Mouse (Mus musculus) forebrain, embryonic 16.5 days (tissue): ENCODE measurements around the gene Marf1. TPM values are rescaled to one million over a fixed set of nuclear protein-coding genes. Genes with fewer than 3 reads are reported as not detected.

ENCODE experiments used
- ATAC-seq: fragments of 200-750 bp; cut with Nextera tagmentation; 2 replicates; pipeline ENCODE4 v1.8.0; 2017; ENCODE audit warnings: mild to moderate bottlenecking, moderate library complexity
- H3K27ac ChIP-seq: fragments of 300-500 bp; sonication (generic); 2 replicates; pipeline ENCODE4 v1.5.1; 2014; ENCODE audit warnings: low read length, control low read depth
- H3K27me3 ChIP-seq: fragments of 300-500 bp; sonication (generic); replicated peaks from 2 replicates; pipeline ENCODE4 v1.6.1; 2014; ENCODE audit warnings: low read length; ENCODE audit not compliant: control insufficient read depth, insufficient read depth
- H3K36me3 ChIP-seq: fragments of 300-500 bp; sonication (generic); 2 replicates; pipeline ENCODE4 v1.6.1; 2014; ENCODE audit not compliant: control insufficient read depth, insufficient read depth
- H3K4me1 ChIP-seq: fragments of 300-500 bp; sonication (generic); replicated peaks from 2 replicates; pipeline ENCODE4 v1.6.1; 2014; ENCODE audit warnings: low read length; ENCODE audit not compliant: control insufficient read depth, insufficient read depth
- H3K4me2 ChIP-seq: fragments of 300-500 bp; sonication (generic); 2 replicates; pipeline ENCODE4 v1.6.1; 2014; ENCODE audit warnings: mild to moderate bottlenecking, low read length, control low read depth
- H3K4me3 ChIP-seq: fragments of 300-500 bp; sonication (generic); replicated peaks from 2 replicates; pipeline ENCODE4 v1.5.1; 2014; ENCODE audit warnings: mild to moderate bottlenecking, low read length, control low read depth
- H3K9ac ChIP-seq: fragments of 300-500 bp; sonication (generic); replicated peaks from 2 replicates; pipeline ENCODE4 v1.6.1; 2014; ENCODE audit warnings: low read depth, low read length, control low read depth
- H3K9me3 ChIP-seq: fragments of 300-500 bp; sonication (generic); 2 replicates; pipeline ENCODE4 v1.6.1; 2016; ENCODE audit warnings: low read length; ENCODE audit not compliant: control insufficient read depth
- WGBS: fragments of 180-500 bp; shearing (Covaris S2); extraction: QIAGEN DNeasy Blood & Tissue Kit; methylation state at CpG from one replicate; pipeline ENCODE4 v1.1.7; 2014; 5-methylcytosine and 5-hydroxymethylcytosine counted together
- polyA plus RNA-seq: library from polyadenylated mRNA; unstranded; fragments of >200 nt; fragmentation: Nextera tagmentation; extraction: Ambion mirVana; gene quantifications from 2 replicates; pipeline ENCODE4 v1.2.1, GENCODE M21; 2015

The Marf1 gene
- polyA plus RNA-seq, 1 experiment from 2014 or later: 21.9 TPM

DNA sequence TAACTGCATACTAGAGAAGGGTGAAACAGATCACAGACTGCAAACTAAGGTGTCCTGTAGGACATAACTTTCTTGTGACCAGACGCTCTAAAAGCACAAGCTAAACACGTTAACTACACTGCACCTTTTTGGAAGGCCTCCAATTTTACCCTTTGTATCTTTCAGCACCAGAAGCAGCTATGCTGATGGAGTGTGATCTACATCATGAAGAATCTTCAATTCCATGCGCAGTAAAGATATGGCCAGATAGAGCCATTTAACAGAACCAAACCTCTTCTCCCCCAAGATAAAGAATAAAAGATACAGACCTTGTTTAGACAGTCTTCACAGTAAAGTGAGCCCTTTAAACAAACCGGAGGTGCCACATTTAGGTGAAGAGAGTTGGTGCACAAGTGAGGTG lies 11.4 kb downstream of the Marf1 start:
- WGBS: 91% methylated on average over 4 of the region's 4 CpGs
- no peak overlapping the region for H3K4me3 ChIP-seq
- no peak overlapping the region for H3K27ac ChIP-seq
- H3K36me3 ChIP-seq: peaks cover 14% of the 10 kb centered on the region
- ATAC-seq: no peak
- no peaks in the 10 kb centered on the region for H3K27me3 ChIP-seq
- H3K4me2 ChIP-seq: no peak overlapping the region
- H3K9ac ChIP-seq: no peak overlapping the region
- no peaks in the 10 kb centered on the region for H3K9me3 ChIP-seq
- no peaks in the 10 kb centered on the region for H3K4me1 ChIP-seq

DNA sequence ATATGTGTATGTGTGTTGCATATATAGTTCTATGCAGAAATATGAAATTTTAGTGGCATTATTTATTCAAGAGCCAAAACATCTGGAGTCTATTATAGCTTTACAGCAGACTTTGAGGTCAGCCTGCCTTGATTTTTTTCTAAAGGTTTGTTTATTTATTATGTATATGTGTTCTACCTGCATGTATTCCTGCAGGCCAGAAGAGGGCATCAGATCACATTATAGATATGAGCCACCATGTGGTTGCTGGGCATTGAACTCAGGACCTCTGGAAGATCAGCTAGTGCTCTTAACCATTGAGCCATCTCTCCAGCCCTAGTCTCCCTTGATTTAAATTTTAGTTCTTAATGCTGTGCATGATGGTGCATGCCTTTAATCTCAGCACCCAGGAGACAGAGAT lies 15.4 kb downstream of the Marf1 start:
- H3K9me3 ChIP-seq: no peaks in the 10 kb centered on the region
- H3K4me1 ChIP-seq: no peaks in the 10 kb centered on the region
- no peak overlapping the region for H3K4me2 ChIP-seq
- no peak for ATAC-seq
- no peaks in the 10 kb centered on the region for H3K27me3 ChIP-seq
- H3K9ac ChIP-seq: no peak overlapping the region
- H3K36me3 ChIP-seq: peaks cover 35% of the 10 kb centered on the region
- no peak overlapping the region for H3K27ac ChIP-seq
- H3K4me3 ChIP-seq: no peak overlapping the region

DNA sequence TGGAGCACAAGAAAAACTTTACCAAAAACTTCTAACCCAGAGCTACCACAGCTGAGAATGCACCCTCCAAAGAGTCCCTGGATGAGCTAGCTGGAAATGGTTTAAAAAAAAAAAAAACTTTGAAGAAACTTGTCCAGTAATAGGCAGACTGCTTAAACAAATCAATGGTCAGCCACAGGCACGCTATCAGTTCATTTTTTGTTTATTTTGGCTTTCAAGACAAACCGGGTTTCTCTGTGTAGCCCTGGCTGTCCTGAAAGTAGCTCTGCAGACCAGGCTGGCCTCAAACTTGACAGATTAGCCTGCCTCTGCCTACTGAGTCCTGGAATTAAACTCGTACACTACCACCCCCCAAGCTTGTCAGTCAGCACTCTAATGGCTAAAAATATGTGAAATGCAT lies 19.9 kb downstream of the Marf1 start:
- no peak for ATAC-seq
- Histone ChIP-seq H3K9ac (no peak overlapping the region), H3K4me3 (no peak overlapping the region), H3K36me3 (peaks cover 52% of the 10 kb centered on the region), H3K27ac (no peak overlapping the region), H3K9me3 (no peaks in the 10 kb centered on the region), H3K4me1 (no peaks in the 10 kb centered on the region), H3K4me2 (no peak overlapping the region), H3K27me3 (no peaks in the 10 kb centered on the region)
- 94% methylated on average over 3 of the region's 3 CpGs for WGBS

DNA sequence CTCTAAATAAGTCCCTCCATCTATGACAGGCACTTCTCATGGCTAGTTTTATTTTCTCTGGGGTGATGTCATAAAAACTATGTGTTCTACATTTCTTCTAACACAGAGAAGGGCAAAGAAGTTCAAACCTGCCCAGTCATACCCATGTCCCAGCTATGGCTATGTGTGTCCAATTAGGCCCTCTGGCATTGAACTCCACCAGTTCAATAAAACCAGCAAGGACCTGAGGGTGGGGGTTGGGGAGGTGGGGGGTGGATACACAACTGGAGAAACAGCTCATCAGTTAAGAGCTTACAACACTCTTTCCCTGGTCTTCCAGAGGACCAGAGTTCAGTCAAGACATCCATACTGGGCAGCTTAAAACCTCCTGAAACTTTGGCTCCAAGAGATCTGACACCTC lies 24.0 kb downstream of the Marf1 start:
- H3K9me3 ChIP-seq: no peaks in the 10 kb centered on the region
- no peak overlapping the region for H3K4me2 ChIP-seq
- H3K27ac ChIP-seq: no peak overlapping the region
- H3K36me3 ChIP-seq: peaks cover 39% of the 10 kb centered on the region
- no peak overlapping the region for H3K9ac ChIP-seq
- no peaks in the 10 kb centered on the region for H3K27me3 ChIP-seq
- H3K4me3 ChIP-seq: no peak overlapping the region
- H3K4me1 ChIP-seq: no peaks in the 10 kb centered on the region
- ATAC-seq: no peak

DNA sequence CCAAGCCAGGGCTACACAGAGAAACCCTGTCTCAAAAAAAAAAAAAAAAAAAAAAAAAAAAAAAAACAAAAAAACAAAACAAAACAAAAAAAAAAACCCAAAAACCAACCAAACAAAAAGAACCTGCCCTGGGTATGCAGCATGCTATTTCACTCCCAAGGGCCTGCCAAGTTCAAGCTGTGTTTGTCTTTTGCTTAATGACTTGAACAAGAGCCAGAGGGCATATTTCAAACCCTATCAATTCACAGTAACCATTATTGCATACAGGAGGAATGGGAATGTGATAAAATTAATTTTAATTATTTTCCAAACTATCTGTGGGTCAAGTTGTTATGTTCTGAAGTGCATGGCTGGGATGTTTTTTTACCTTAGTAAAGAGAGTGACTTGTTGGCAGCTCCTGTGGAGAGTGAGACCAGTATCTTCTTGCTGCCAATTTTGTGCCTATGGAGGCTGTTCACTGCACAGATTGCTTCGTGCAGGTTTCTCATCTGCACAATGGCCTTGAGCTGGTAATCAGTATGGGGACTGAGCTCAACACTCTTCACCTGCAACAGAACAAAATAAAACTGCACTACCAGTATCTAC lies 25.1 kb downstream of the Marf1 start:
- ATAC-seq: no peak
- H3K4me2 ChIP-seq: no peak overlapping the region
- no peak overlapping the region for H3K9ac ChIP-seq
- no peak overlapping the region for H3K27ac ChIP-seq
- no peak overlapping the region for H3K4me3 ChIP-seq
- H3K4me1 ChIP-seq: no peaks in the 10 kb centered on the region
- 78% methylated on average over 1 of the region's 1 CpGs for WGBS
- no peaks in the 10 kb centered on the region for H3K27me3 ChIP-seq
- H3K9me3 ChIP-seq: no peaks in the 10 kb centered on the region
- H3K36me3 ChIP-seq: peaks cover 36% of the 10 kb centered on the region

DNA sequence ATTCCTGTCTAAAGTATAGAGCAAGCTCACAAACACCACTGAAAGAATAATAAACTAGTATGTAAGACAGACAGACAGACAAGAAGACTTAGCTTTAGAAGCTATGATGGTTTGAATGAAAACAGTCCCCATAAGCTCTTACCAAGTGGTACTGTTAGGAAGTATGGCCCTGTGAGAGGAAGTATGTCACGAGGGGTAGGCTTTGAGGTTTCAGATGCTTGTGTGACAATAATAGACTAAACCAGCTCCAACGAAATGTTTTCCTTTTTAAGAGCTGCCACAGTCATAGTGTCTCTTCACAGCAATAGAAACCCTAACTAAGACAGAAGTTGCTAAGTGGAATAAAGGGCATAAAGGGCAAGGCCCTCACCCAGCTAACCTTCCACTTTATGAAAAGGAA lies 28.1 kb downstream of the Marf1 start:
- Histone ChIP-seq H3K9ac (no peak overlapping the region), H3K27me3 (no peaks in the 10 kb centered on the region), H3K4me1 (no peaks in the 10 kb centered on the region), H3K9me3 (no peaks in the 10 kb centered on the region), H3K36me3 (peaks cover 42% of the 10 kb centered on the region), H3K4me2 (no peak overlapping the region), H3K4me3 (no peak overlapping the region), H3K27ac (no peak overlapping the region)
- ATAC-seq: no peak
- 87% methylated on average over 2 of the region's 2 CpGs for WGBS

DNA sequence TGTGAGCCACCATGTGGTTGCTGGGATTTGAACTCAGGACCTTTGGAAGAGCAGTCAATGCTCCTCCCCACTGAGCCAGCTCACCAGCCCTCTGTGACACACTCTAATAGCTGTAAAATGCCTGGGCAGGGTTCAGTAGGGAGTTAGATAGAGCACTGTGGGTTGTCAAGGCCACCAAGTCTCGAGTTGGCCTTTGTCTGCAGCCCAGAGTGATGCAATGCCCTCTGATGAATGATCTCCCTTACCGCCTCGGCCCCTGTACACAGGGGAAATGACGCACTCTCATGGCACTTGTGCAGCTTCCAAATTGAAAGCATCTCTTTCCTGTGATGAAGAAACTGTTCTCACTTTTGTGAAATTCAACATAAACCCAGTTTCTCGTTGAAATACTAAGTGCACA lies 31.3 kb downstream of the Marf1 start:
- Histone ChIP-seq H3K36me3 (peaks cover 50% of the 10 kb centered on the region), H3K4me2 (no peak overlapping the region), H3K4me1 (no peaks in the 10 kb centered on the region), H3K9ac (no peak overlapping the region), H3K27me3 (no peaks in the 10 kb centered on the region), H3K9me3 (no peaks in the 10 kb centered on the region), H3K4me3 (no peak overlapping the region), H3K27ac (no peak overlapping the region)
- ATAC-seq: no peak
- 85% methylated on average over 5 of the region's 5 CpGs for WGBS

DNA sequence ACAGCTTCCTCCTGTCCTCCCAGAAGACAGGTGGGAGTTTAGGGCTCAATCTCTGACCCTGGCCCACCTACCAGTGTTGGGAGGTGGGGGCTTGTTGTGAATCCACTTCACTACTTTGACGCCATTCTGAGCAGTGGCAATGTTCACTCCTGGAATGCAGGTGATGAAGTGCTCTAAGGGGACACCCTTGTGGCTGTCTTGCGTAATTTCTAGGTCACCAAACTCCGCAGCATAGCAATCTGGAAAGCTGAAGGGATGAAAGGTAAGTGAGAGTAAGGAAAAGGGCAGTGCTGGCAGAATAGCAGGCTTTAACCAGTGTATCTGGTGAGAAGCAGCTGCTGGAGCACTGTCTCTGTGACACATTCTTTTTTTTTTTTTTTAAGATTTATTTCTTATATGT lies 31.8 kb downstream of the Marf1 start:
- peaks cover 46% of the 10 kb centered on the region for H3K36me3 ChIP-seq

DNA sequence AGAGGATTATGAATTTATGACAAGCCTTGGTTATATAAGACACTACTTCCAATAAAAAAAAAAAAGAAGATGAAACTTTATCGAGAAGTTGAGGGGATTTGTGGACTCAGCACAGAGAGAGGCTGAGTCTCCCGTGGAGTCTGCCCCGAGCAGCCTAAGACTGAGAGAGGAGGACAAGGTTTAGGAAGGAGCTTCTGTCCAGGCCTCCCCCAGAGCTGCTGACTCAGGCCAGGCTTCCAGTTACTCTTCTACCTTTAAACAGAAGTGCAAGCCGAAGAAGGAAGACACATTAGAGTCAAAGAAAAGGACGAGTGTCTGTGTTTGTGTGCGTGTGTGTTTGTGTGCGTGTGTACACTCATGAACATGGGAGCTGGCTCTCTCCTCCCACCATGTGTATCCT lies 32.4 kb downstream of the Marf1 start:
- H3K27ac ChIP-seq: no peak overlapping the region
- no peak for ATAC-seq
- peaks cover 50% of the 10 kb centered on the region for H3K36me3 ChIP-seq
- no peak overlapping the region for H3K4me3 ChIP-seq
- no peaks in the 10 kb centered on the region for H3K4me1 ChIP-seq
- WGBS: 96% methylated on average over 7 of the region's 7 CpGs
- no peaks in the 10 kb centered on the region for H3K27me3 ChIP-seq
- H3K9ac ChIP-seq: no peak overlapping the region
- H3K4me2 ChIP-seq: no peak overlapping the region
- no peaks in the 10 kb centered on the region for H3K9me3 ChIP-seq

More for the DNA sequence above, 31.8 kb downstream of the Marf1 start:
- WGBS: 85% methylated on average over 3 of the region's 3 CpGs
- no peak for ATAC-seq
- Histone ChIP-seq H3K9ac (no peak overlapping the region), H3K4me3 (no peak overlapping the region), H3K4me2 (no peak overlapping the region), H3K4me1 (no peaks in the 10 kb centered on the region), H3K27ac (no peak overlapping the region), H3K27me3 (no peaks in the 10 kb centered on the region), H3K9me3 (no peaks in the 10 kb centered on the region)

DNA sequence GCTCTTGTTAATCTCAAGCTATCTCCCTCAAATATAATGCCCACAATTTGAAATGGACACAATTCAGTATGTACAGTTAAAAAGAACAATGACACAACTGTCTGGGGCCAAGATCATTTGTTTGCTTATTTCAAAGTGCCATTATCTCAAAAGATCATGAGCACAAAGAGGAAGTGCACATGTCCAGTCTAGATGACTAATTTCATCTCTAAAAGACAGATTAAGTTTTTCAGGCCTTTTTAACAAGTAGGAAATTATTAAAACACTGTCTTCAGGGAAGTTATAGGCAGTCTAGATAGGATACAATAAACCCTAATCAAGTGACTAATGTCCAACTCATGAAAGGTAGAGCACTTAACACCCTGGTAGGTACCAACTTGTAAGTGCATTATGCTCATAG lies 34.2 kb downstream of the Marf1 start:
- H3K4me2 ChIP-seq: no peak overlapping the region
- H3K27me3 ChIP-seq: no peaks in the 10 kb centered on the region
- peaks cover 58% of the 10 kb centered on the region for H3K36me3 ChIP-seq
- H3K9me3 ChIP-seq: no peaks in the 10 kb centered on the region
- no peak overlapping the region for H3K9ac ChIP-seq
- no peak overlapping the region for H3K27ac ChIP-seq
- no peak overlapping the region for H3K4me3 ChIP-seq
- no peaks in the 10 kb centered on the region for H3K4me1 ChIP-seq
- no peak for ATAC-seq
